Mouse (Mus musculus) hindbrain, embryonic 11.5 days (tissue): Measurements from ENCODE around the gene Gm20388. TPM values are rescaled to one million over a fixed set of nuclear protein-coding genes. Genes with fewer than 3 reads are reported as not detected.

Experiments used
- ATAC-seq: fragments of 200-750 bp; cut with Nextera tagmentation; 2 replicates; pipeline ENCODE4 v1.8.0; 2017; ENCODE audit warnings: mild to moderate bottlenecking, moderate TSS enrichment, moderate library complexity; ENCODE audit not compliant: low FRiP score
- DNase-seq: peaks from one replicate; pipeline ENCODE4 v3.0.0-alpha.2; 2015; ENCODE audit warnings: low spot score
- H3K27ac ChIP-seq: fragments of 300-500 bp; sonication (generic); 2 replicates; pipeline ENCODE4 v1.5.1; 2014; ENCODE audit warnings: mild to moderate bottlenecking, low read depth, low read length
- H3K27me3 ChIP-seq: fragments of 300-500 bp; sonication (generic); 2 replicates; pipeline ENCODE4 v1.6.1; 2014; ENCODE audit warnings: mild to moderate bottlenecking, low read length, moderate library complexity, mixed read lengths; ENCODE audit not compliant: control insufficient read depth, insufficient read depth
- H3K36me3 ChIP-seq: fragments of 300-500 bp; sonication (generic); 2 replicates; pipeline ENCODE4 v1.6.1; 2014; ENCODE audit warnings: mild to moderate bottlenecking, low read length, moderate library complexity, mixed read lengths; ENCODE audit not compliant: control insufficient read depth, insufficient read depth
- H3K4me1 ChIP-seq: fragments of 300-500 bp; sonication (generic); replicated peaks from 2 replicates; pipeline ENCODE4 v1.6.1; 2014; ENCODE audit warnings: low read length, mixed read lengths; ENCODE audit not compliant: control insufficient read depth, insufficient read depth
- H3K4me2 ChIP-seq: fragments of 300-500 bp; sonication (generic); replicated peaks from 2 replicates; pipeline ENCODE4 v1.6.1; 2014; ENCODE audit warnings: mild to moderate bottlenecking, low read depth, low read length
- H3K4me3 ChIP-seq: fragments of 300-500 bp; sonication (generic); 2 replicates; pipeline ENCODE4 v1.5.1; 2014; ENCODE audit warnings: low read depth, low read length
- H3K9ac ChIP-seq: fragments of 300-500 bp; sonication (generic); 2 replicates; pipeline ENCODE4 v1.6.1; 2014; ENCODE audit warnings: low read depth, low read length
- H3K9me3 ChIP-seq: fragments of 300-500 bp; sonication (generic); 2 replicates; pipeline ENCODE4 v1.6.1; 2016; ENCODE audit warnings: low read length; ENCODE audit not compliant: control insufficient read depth
- WGBS: fragments of 180-500 bp; shearing (Covaris S2); extraction: QIAGEN DNeasy Blood & Tissue Kit; methylation state at CpG from one replicate; pipeline ENCODE4 v1.1.7; 2014; 5-methylcytosine and 5-hydroxymethylcytosine counted together
- polyA plus RNA-seq: library from polyadenylated mRNA; unstranded; fragments of >200 nt; fragmentation: Nextera tagmentation; extraction: Ambion mirVana; gene quantifications from 2 replicates; pipeline ENCODE4 v1.2.1, GENCODE M21; 2014

Gene Gm20388
- polyA plus RNA-seq, 1 experiment from 2014 or later, result 11.8 TPM

DNA sequence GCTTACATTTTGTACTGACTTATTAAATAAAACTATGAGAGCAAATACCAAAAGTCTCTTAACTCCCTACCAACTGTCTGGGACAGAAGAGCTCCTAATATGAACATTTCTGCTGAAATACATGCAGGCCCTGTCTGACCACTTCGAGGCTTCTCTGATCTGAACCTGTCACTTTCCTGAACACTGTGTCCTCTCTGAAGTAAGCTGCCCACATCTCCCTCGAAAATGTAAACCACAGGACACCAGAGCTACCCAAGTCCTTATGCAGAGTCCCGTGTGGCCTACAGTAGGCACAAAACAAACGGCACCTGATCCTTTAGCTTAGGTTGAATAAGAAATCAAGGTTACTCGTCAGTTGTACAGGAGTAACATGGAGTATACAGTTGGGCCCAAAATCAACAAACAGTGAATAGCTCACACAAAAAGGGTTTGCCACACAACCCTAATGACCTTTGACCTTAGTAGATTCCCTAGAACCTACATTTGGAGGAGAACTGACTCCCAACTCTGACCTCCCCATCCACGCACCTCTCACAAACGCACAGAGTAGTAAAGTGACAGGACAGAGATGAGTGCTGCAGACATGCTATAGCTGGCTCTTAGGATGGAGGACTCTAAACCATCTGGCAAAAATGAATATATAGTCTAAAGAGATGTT lies 3120.8 kb downstream of the Gm20388 start:
- Histone ChIP-seq H3K27ac (no peak overlapping the region), H3K9ac (no peak overlapping the region), H3K9me3 (no peaks in the 10 kb centered on the region), H3K36me3 (no peaks in the 10 kb centered on the region), H3K27me3 (no peaks in the 10 kb centered on the region), H3K4me1 (no peaks in the 10 kb centered on the region), H3K4me2 (no peak overlapping the region), H3K4me3 (no peak overlapping the region)
- no peak for ATAC-seq
- WGBS, result 84% methylated on average over 7 of the region's 7 CpGs
- no peak for DNase-seq

DNA sequence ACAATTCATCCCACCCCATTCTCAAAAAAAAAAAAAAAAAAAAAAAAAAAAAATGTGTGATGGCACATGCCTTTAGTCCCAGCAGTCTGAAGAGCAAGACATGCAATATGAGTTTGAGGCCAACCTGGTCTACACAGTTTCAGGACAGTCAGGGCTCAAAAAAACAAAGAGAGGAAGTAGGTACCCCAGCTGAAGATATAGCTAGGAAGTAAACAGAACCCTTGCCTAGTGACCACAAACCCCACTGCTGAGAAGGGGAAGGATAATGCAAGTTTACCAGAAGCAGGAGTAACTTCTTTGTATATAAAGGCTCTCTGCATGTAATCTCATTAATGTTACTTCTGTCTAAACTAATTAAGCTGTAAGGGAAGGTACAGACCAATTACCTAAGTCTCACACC lies 3122.1 kb downstream of the Gm20388 start:
- Histone ChIP-seq H3K4me1 (no peaks in the 10 kb centered on the region), H3K9ac (no peak overlapping the region), H3K4me2 (no peak overlapping the region), H3K4me3 (no peak overlapping the region), H3K9me3 (no peaks in the 10 kb centered on the region), H3K36me3 (no peaks in the 10 kb centered on the region), H3K27me3 (no peaks in the 10 kb centered on the region), H3K27ac (no peak overlapping the region)
- ATAC-seq (no peak), DNase-seq (no peak)

DNA sequence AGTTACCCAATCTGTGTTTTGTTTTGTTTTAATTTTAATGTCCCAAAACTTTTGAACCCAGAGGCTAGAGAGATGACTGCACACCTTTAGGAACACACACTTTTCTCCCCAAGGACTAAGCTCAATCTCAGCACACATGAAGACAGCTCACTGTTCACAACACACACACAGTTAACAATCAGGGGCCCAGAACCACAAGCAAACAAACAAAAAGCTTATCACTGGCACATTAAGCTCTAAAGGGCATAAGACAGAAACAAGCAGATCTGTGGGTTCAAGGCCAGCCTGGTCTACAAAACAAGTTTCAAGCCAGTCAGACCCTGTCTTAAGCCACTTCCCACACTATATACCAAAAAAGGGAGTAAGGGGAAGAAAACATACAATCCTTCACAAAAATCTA lies 3122.8 kb downstream of the Gm20388 start:
- Histone ChIP-seq H3K36me3 (no peaks in the 10 kb centered on the region), H3K4me3 (no peak overlapping the region), H3K9ac (no peak overlapping the region), H3K4me2 (no peak overlapping the region), H3K27ac (no peak overlapping the region), H3K27me3 (no peaks in the 10 kb centered on the region), H3K9me3 (no peaks in the 10 kb centered on the region), H3K4me1 (no peaks in the 10 kb centered on the region)
- no peak for ATAC-seq
- no peak for DNase-seq

DNA sequence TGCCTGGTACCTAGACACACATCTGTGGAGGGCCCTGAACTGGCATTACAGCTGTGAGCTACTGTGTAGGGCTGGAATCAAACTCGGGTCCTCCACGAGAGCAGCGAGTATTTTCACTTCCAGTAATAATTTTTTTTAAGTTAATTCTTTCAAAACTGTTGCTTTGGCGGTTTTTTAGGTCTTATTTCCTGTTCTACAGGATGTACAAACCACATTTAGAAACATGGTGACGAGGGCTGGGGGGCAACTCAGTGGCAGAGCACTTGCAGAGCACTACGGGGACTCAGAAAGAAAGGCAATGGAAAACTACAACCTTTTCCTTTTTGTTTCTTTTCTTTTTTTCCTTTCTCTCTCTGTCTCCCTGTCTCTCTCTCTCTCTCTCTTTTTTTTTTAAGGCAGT lies 3123.5 kb downstream of the Gm20388 start:
- H3K27me3 ChIP-seq, result no peaks in the 10 kb centered on the region
- H3K9ac ChIP-seq, result no peak overlapping the region
- 87% methylated on average over 6 of the region's 6 CpGs for WGBS
- H3K36me3 ChIP-seq, result no peaks in the 10 kb centered on the region
- H3K4me3 ChIP-seq, result no peak overlapping the region
- H3K4me2 ChIP-seq, result no peak overlapping the region
- no peak for DNase-seq
- H3K9me3 ChIP-seq, result no peaks in the 10 kb centered on the region
- peaks cover 1% of the 10 kb centered on the region; the same call in 1 of the 2 replicates for H3K4me1 ChIP-seq
- no peak for ATAC-seq
- H3K27ac ChIP-seq, result no peak overlapping the region

DNA sequence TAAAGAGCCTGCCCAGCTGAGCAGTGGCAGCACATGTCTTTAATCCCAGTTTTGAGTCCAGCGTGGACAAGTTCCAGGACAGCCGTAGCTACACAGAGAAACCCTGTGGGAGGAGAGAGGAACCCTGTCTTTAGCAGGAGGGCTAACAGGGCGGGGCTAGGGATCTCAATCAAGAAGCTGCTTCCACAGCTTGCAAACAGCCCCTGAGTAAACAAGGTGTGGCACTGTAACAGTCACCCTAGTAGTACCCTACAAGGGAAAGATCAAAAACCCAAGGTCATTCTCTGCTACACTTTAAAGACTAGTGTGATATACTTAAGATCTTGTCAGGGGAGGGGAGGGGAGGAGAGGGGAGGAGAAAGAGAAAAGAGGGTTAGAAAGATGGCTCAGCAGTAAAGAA lies 3126.3 kb downstream of the Gm20388 start:
- no peak overlapping the region for H3K9ac ChIP-seq
- ATAC-seq (no peak), DNase-seq (no peak)
- H3K27me3 ChIP-seq, result no peaks in the 10 kb centered on the region
- H3K36me3 ChIP-seq, result no peaks in the 10 kb centered on the region
- no peak overlapping the region for H3K4me3 ChIP-seq
- no peaks in the 10 kb centered on the region for H3K9me3 ChIP-seq
- peaks cover 5% of the 10 kb centered on the region; the same call in 1 of the 2 replicates for H3K4me1 ChIP-seq
- 74% methylated on average over 3 of the region's 3 CpGs for WGBS
- H3K4me2 ChIP-seq, result no peak overlapping the region
- no peak overlapping the region for H3K27ac ChIP-seq

DNA sequence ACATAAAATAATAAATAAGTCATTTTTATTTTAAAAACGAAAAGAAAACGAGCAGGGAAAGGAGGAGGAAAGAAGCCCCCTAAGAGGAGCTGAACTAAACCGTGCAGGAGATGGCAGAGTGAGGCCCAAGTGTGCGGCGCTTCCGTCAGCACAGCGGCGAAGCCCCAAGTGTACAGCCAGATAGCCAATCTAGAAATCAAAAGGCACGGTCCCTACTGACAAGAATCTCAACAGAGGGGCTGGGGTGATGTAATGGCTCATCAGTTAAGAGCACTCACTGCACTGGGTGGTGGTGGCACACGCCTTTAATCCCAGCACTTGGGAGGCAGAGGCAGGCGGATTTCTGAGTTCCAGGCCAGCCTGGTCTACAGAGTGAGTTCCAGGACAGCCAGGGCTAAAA lies 3126.8 kb downstream of the Gm20388 start:
- H3K27ac ChIP-seq, result no peak overlapping the region
- H3K9ac ChIP-seq, result no peak overlapping the region
- no peak overlapping the region for H3K4me3 ChIP-seq
- H3K4me2 ChIP-seq, result no peak overlapping the region
- no peaks in the 10 kb centered on the region for H3K9me3 ChIP-seq
- H3K27me3 ChIP-seq, result no peaks in the 10 kb centered on the region
- 94% methylated on average over 11 of the region's 11 CpGs for WGBS
- DNase-seq (no peak), ATAC-seq (no peak)
- H3K36me3 ChIP-seq, result no peaks in the 10 kb centered on the region
- H3K4me1 ChIP-seq, result peaks cover 5% of the 10 kb centered on the region; the same call in 1 of the 2 replicates

DNA sequence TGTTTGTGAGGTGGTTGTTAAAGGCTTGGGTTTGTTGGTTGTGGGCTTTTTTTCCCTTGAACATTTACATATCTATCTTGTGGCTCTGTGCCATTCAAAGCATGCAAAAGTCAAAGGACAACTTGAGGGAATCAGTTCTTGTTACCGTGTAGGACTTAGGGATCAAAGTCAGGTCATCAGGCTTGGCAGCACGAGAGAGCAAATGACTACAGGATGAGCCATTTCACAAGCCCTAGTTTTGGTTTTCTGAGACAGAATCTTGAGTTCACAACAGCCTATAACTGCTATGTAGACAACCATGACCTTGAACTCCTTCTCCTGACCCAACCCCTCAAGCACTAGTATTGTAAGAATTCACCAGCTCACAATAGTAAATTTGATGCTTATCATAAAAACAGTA lies 3127.7 kb downstream of the Gm20388 start:
- no peaks in the 10 kb centered on the region for H3K36me3 ChIP-seq
- WGBS, result 67% methylated on average over 2 of the region's 2 CpGs
- H3K9ac ChIP-seq, result no peak overlapping the region
- ATAC-seq (no peak), DNase-seq (no peak)
- H3K27ac ChIP-seq, result no peak overlapping the region
- no peak overlapping the region for H3K4me3 ChIP-seq
- no peaks in the 10 kb centered on the region for H3K27me3 ChIP-seq
- H3K4me1 ChIP-seq, result peaks cover 5% of the 10 kb centered on the region; the same call in 1 of the 2 replicates
- H3K9me3 ChIP-seq, result no peaks in the 10 kb centered on the region
- H3K4me2 ChIP-seq, result no peak overlapping the region

DNA sequence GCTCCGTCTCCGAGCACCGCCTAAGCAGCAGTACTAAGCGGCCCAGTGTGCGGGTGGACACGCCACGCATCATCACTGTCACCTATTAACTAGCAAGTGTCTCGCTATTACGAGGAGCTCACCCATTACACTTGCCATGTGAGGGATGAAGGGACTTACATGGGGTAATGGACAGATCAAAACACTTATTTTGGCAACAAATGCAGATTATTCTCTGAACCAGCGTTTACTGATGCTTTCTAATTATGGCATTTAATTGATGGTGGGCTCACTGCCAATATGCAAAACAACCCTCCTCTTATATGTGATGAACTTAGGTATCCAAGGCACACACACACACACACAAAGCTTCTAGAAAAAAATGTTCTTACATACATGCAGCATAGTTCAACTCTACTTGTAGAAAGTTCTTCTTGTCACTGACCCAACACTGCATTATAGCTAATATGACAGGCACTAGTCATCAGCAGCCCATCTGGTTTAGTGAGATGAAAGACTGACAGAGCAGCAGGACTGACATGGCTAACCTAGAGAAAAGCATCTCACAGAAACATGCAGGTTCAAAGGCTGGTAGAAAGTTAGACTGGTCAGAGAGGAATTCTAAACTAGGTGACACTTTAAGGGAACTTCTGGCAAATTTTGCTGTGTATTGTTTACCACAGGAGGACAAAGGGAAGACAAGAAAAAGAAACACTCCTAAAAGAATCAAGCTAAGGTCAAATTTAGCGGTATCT lies 3128.9 kb downstream of the Gm20388 start:
- H3K4me2 ChIP-seq, result peak overlapping the region; percentile 75
- 47% methylated on average over 11 of the region's 11 CpGs for WGBS
- DNase-seq (peak; percentile 23), ATAC-seq (no peak)
- no peaks in the 10 kb centered on the region for H3K27me3 ChIP-seq
- H3K4me1 ChIP-seq, result peaks cover 5% of the 10 kb centered on the region; the same call in 1 of the 2 replicates
- H3K36me3 ChIP-seq, result no peaks in the 10 kb centered on the region
- H3K9me3 ChIP-seq, result no peaks in the 10 kb centered on the region
- peak overlapping the region; percentile 100; the same call in 1 of the 2 replicates for H3K4me3 ChIP-seq
- H3K27ac ChIP-seq, result no peak overlapping the region
- peak overlapping the region; percentile 28; the same call in 1 of the 2 replicates for H3K9ac ChIP-seq
